Mouse (Mus musculus): ENCODE measurements around the gene 4833439L19Rik. TPM values are rescaled to one million over a fixed set of nuclear protein-coding genes. Genes with fewer than 3 reads are reported as not detected.

The 4833439L19Rik gene
- polyA plus RNA-seq, 1 experiment from 2014 or later, result 124 TPM

- WGBS, result 74% methylated on average over 2 of the region's 2 CpGs
- Histone ChIP-seq H3K27me3 (replicated peaks; ENCODE audit: control insufficient read depth, insufficient read depth, low read length) (no peaks in the 10 kb centered on the region), H3K9ac (ENCODE audit: low read depth, low read length) (no peak overlapping the region), H3K4me1 (ENCODE audit: control insufficient read depth, insufficient read depth, low read length) (peaks cover 10% of the 10 kb centered on the region), H3K4me3 (ENCODE audit: low read depth, low read length) (no peak overlapping the region), H3K27ac (replicated peaks; ENCODE audit: low read depth, low read length) (no peak overlapping the region), H3K36me3 (ENCODE audit: control insufficient read depth, insufficient read depth, low read length) (no peaks in the 10 kb centered on the region), H3K4me2 (ENCODE audit: low read depth, low read length) (no peak overlapping the region), H3K9me3 (ENCODE audit: control insufficient read depth, low read length) (no peaks in the 10 kb centered on the region)
- ATAC-seq (ENCODE audit: low read depth) (no peak), DNase-seq (ENCODE audit: low spot score) (no peak)
Measured at GRCm38 (mm10) chr13:54501352-54501751, 63.9 kb downstream of the 4833439L19Rik start.

Small RNA genes lying within 50 kb of the gene (microRNA-seq; reads per million reads assigned to microRNA genes)
- gene Gm24195 (ENCODE audit: borderline number of aligned reads), result not detected

Other genes starting within 250 kb of the 4833439L19Rik start
- gene Cplx2, start 194.1 kb downstream of the 4833439L19Rik start, polyA plus RNA-seq (2014; fragmentation: Nextera tagmentation; extraction: Ambion mirVana), result 7.0 and 9.6 TPM in 2 replicates
- gene Thoc3, start 96.6 kb downstream of the 4833439L19Rik start, polyA plus RNA-seq (2014; fragmentation: Nextera tagmentation; extraction: Ambion mirVana), result 105 and 126 TPM in 2 replicates
- 14.1 and 16.3 TPM in 2 replicates for gene Simc1, start 61.7 kb downstream of the 4833439L19Rik start, polyA plus RNA-seq (2014; fragmentation: Nextera tagmentation; extraction: Ambion mirVana)
- 18.8 and 22.1 TPM in 2 replicates for gene Arl10, start 9.6 kb upstream of the 4833439L19Rik start, polyA plus RNA-seq (2014; fragmentation: Nextera tagmentation; extraction: Ambion mirVana)
- 42.7 and 51.6 TPM in 2 replicates for gene Nop16, start 24.7 kb upstream of the 4833439L19Rik start, polyA plus RNA-seq (2014; fragmentation: Nextera tagmentation; extraction: Ambion mirVana)
- gene Higd2a, start 24.8 kb upstream of the 4833439L19Rik start, polyA plus RNA-seq (2014; fragmentation: Nextera tagmentation; extraction: Ambion mirVana), result 163 and 165 TPM in 2 replicates
- 40.2 and 48.1 TPM in 2 replicates for gene Cltb, start 45.9 kb upstream of the 4833439L19Rik start, polyA plus RNA-seq (2014; fragmentation: Nextera tagmentation; extraction: Ambion mirVana)
- 86.7 and 101 TPM in 2 replicates for gene Faf2, start 56.3 kb upstream of the 4833439L19Rik start, polyA plus RNA-seq (2014; fragmentation: Nextera tagmentation; extraction: Ambion mirVana)
- 50.1 and 56.9 TPM in 2 replicates for gene Rnf44, start 128.5 kb upstream of the 4833439L19Rik start, polyA plus RNA-seq (2014; fragmentation: Nextera tagmentation; extraction: Ambion mirVana)
- gene Cdhr2, start 136.0 kb upstream of the 4833439L19Rik start, polyA plus RNA-seq (2014; fragmentation: Nextera tagmentation; extraction: Ambion mirVana), result 0.04 TPM in 1 of 2 replicates, not detected in the other
- 1.4 TPM in 2 replicates for gene Gprin1, start 184.4 kb upstream of the 4833439L19Rik start, polyA plus RNA-seq (2014; fragmentation: Nextera tagmentation; extraction: Ambion mirVana)
- 0.90 and 1.3 TPM in 2 replicates for gene Sncb, start 201.2 kb upstream of the 4833439L19Rik start, polyA plus RNA-seq (2014; fragmentation: Nextera tagmentation; extraction: Ambion mirVana)
- not detected in 2 replicates for gene Eif4e1b, start 218.6 kb upstream of the 4833439L19Rik start, polyA plus RNA-seq (2014; fragmentation: Nextera tagmentation; extraction: Ambion mirVana)
- 8.9 and 13.0 TPM in 2 replicates for gene Tspan17, start 223.9 kb upstream of the 4833439L19Rik start, polyA plus RNA-seq (2014; fragmentation: Nextera tagmentation; extraction: Ambion mirVana)

Data from embryonic facial prominence, embryonic 14.5 days (tissue).